Mouse (Mus musculus) limb, embryonic 11.5 days (tissue): ENCODE results near the gene Mepce. TPM values are rescaled to one million over a fixed set of nuclear protein-coding genes. Genes with fewer than 3 reads are reported as not detected.

Experiments
- ATAC-seq: fragments of 200-750 bp; cut with Nextera tagmentation; 2 replicates; pipeline ENCODE4 v1.8.0; 2017; ENCODE audit warnings: low read depth; ENCODE audit not compliant: insufficient number of reproducible peaks, low FRiP score, low TSS enrichment
- DNase-seq: peaks from one replicate; pipeline ENCODE4 v3.0.0-alpha.2; 2015; ENCODE audit warnings: low spot score
- H3K27ac ChIP-seq: fragments of 300-500 bp; sonication (generic); replicated peaks from 2 replicates; pipeline ENCODE4 v1.5.1; 2014; ENCODE audit warnings: low read depth, mild to moderate bottlenecking, low read length
- H3K27me3 ChIP-seq: fragments of 300-500 bp; sonication (generic); 2 replicates; pipeline ENCODE4 v1.6.1; 2014; ENCODE audit warnings: mild to moderate bottlenecking, low read length, mixed read lengths; ENCODE audit not compliant: control insufficient read depth, insufficient read depth
- H3K36me3 ChIP-seq: fragments of 300-500 bp; sonication (generic); 2 replicates; pipeline ENCODE4 v1.6.1; 2014; ENCODE audit warnings: mild to moderate bottlenecking, low read length, moderate library complexity, mixed read lengths; ENCODE audit not compliant: control insufficient read depth, insufficient read depth
- H3K4me1 ChIP-seq: fragments of 300-500 bp; sonication (generic); 2 replicates; pipeline ENCODE4 v1.6.1; 2014; ENCODE audit warnings: low read length, mixed read lengths; ENCODE audit not compliant: control insufficient read depth, insufficient read depth
- H3K4me2 ChIP-seq: fragments of 300-500 bp; sonication (generic); 2 replicates; pipeline ENCODE4 v1.6.1; 2014; ENCODE audit warnings: low read depth, mild to moderate bottlenecking, moderate library complexity; ENCODE audit not compliant: severe bottlenecking
- H3K4me3 ChIP-seq: fragments of 300-500 bp; sonication (generic); 2 replicates; pipeline ENCODE4 v1.5.1; 2014; ENCODE audit warnings: low read depth, low read length
- H3K9ac ChIP-seq: fragments of 300-500 bp; sonication (generic); 2 replicates; pipeline ENCODE4 v1.6.1; 2014; ENCODE audit warnings: mild to moderate bottlenecking, low read length
- H3K9me3 ChIP-seq: fragments of 300-500 bp; sonication (generic); 2 replicates; pipeline ENCODE4 v1.6.1; 2016; ENCODE audit warnings: low read length; ENCODE audit not compliant: control insufficient read depth
- WGBS: fragments of 180-500 bp; shearing (Covaris S2); extraction: QIAGEN DNeasy Blood & Tissue Kit; methylation state at CpG from one replicate; pipeline ENCODE4 v1.1.7; 2014; 5-methylcytosine and 5-hydroxymethylcytosine counted together
- polyA plus RNA-seq: library from polyadenylated mRNA; unstranded; fragments of >200 nt; fragmentation: Nextera tagmentation; extraction: Ambion mirVana; gene quantifications from 2 replicates; pipeline ENCODE4 v1.2.1, GENCODE M21; 2014

Gene Mepce
- polyA plus RNA-seq, 1 experiment from 2014 or later: 12.0 TPM

DNA sequence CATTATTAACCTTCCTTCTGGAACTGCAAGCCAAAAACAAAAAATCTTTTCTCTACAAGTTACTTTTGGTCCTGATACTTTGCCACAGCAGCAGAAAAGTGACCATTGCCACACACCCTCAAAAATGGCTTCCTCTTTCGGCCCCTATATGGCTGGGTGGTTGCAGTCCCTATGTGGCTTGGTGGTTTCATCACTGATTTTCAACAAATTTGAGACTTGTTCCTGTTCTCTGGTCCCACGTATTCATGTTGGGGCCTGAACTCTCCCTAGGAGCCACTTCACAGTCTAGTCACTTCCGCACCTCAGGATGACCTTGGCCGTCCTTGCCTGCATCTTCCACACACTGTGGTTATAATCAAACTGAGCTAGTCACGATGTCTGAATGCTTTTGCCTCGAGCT lies 41.2 kb upstream of the Mepce start:
- no peak overlapping the region for H3K9ac ChIP-seq
- H3K36me3 ChIP-seq: no peaks in the 10 kb centered on the region
- H3K4me1 ChIP-seq: no peaks in the 10 kb centered on the region
- H3K4me2 ChIP-seq: no peak overlapping the region
- H3K27ac ChIP-seq: no peak overlapping the region
- H3K4me3 ChIP-seq: no peak overlapping the region
- no peaks in the 10 kb centered on the region for H3K27me3 ChIP-seq
- DNase-seq (no peak), ATAC-seq (no peak)
- WGBS: 87% methylated on average over 6 of the region's 6 CpGs
- H3K9me3 ChIP-seq: no peaks in the 10 kb centered on the region

GRCm38 (mm10) chr5:137826421-137826820 lies 39.0 kb upstream of the Mepce start:
- no peaks in the 10 kb centered on the region for H3K4me1 ChIP-seq
- DNase-seq: no peak
- no peak overlapping the region for H3K4me3 ChIP-seq
- H3K27ac ChIP-seq: no peak overlapping the region
- H3K9ac ChIP-seq: no peak overlapping the region
- no peaks in the 10 kb centered on the region for H3K27me3 ChIP-seq
- no peaks in the 10 kb centered on the region for H3K36me3 ChIP-seq
- no peak for ATAC-seq
- 43% methylated on average over 6 of the region's 7 CpGs for WGBS
- H3K9me3 ChIP-seq: no peaks in the 10 kb centered on the region
- H3K4me2 ChIP-seq: no peak overlapping the region

- Histone ChIP-seq H3K27me3 (no peaks in the 10 kb centered on the region), H3K9me3 (no peaks in the 10 kb centered on the region)
These were observed 38.5 kb upstream of the Mepce start for GRCm38 (mm10) chr5:137825971-137826370.

DNA sequence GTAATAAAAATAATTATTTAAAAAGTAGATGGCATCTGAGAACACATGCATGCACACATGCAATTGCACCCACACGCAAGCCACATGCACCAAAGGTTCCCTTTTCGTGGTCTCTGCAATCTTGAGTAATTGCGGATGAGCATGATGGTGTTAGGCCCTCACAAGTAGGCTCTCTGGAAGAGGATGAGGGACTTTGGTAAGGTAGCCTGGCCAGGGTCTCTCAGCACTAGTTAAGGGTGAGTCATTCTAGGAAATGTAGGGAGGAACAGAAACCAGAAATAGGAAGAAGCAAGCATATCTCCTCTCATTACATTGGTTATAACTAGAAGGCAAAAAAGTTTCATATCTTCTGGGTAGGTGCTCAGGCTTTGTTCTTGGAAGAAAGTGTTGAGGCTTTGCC lies 37.6 kb upstream of the Mepce start:
- Histone ChIP-seq H3K9me3 (no peaks in the 10 kb centered on the region), H3K4me3 (no peak overlapping the region), H3K36me3 (no peaks in the 10 kb centered on the region), H3K4me1 (no peaks in the 10 kb centered on the region), H3K27me3 (no peaks in the 10 kb centered on the region), H3K27ac (no peak overlapping the region), H3K9ac (no peak overlapping the region), H3K4me2 (no peak overlapping the region)
- DNase-seq (no peak), ATAC-seq (no peak)
- WGBS: 89% methylated on average over 3 of the region's 3 CpGs

More at GRCm38 (mm10) chr5:137825971-137826370, 38.5 kb upstream of the Mepce start:
- DNase-seq (no peak), ATAC-seq (no peak)
- no peaks in the 10 kb centered on the region for H3K4me1 ChIP-seq
- no peak overlapping the region for H3K4me3 ChIP-seq
- H3K9ac ChIP-seq: no peak overlapping the region
- no peaks in the 10 kb centered on the region for H3K36me3 ChIP-seq
- WGBS: 82% methylated on average over 2 of the region's 2 CpGs
- H3K4me2 ChIP-seq: no peak overlapping the region
- H3K27ac ChIP-seq: no peak overlapping the region

GRCm38 (mm10) chr5:137823455-137824045 lies 36.1 kb upstream of the Mepce start:
- H3K9ac ChIP-seq: no peak overlapping the region
- WGBS: 87% methylated on average over 6 of the region's 6 CpGs
- DNase-seq (no peak), ATAC-seq (no peak)
- H3K36me3 ChIP-seq: no peaks in the 10 kb centered on the region
- H3K4me2 ChIP-seq: no peak overlapping the region
- no peaks in the 10 kb centered on the region for H3K4me1 ChIP-seq
- H3K4me3 ChIP-seq: no peak overlapping the region
- no peak overlapping the region for H3K27ac ChIP-seq
- H3K9me3 ChIP-seq: no peaks in the 10 kb centered on the region
- no peaks in the 10 kb centered on the region for H3K27me3 ChIP-seq

GRCm38 (mm10) chr5:137822602-137823001 lies 35.1 kb upstream of the Mepce start:
- Histone ChIP-seq H3K9me3 (no peaks in the 10 kb centered on the region), H3K4me3 (no peak overlapping the region), H3K4me2 (no peak overlapping the region), H3K27me3 (no peaks in the 10 kb centered on the region), H3K9ac (no peak overlapping the region), H3K4me1 (no peaks in the 10 kb centered on the region), H3K27ac (no peak overlapping the region), H3K36me3 (no peaks in the 10 kb centered on the region)
- ATAC-seq (no peak), DNase-seq (no peak)
- 86% methylated on average over 1 of the region's 1 CpGs for WGBS

- DNase-seq (no peak), ATAC-seq (no peak)
- Histone ChIP-seq H3K4me2 (no peak overlapping the region), H3K4me3 (no peak overlapping the region), H3K9ac (no peak overlapping the region), H3K9me3 (no peaks in the 10 kb centered on the region), H3K4me1 (no peaks in the 10 kb centered on the region), H3K27me3 (no peaks in the 10 kb centered on the region), H3K27ac (no peak overlapping the region), H3K36me3 (no peaks in the 10 kb centered on the region)
- WGBS: 71% methylated on average over 4 of the region's 4 CpGs
These were observed 34.7 kb upstream of the Mepce start for GRCm38 (mm10) chr5:137822126-137822525.

GRCm38 (mm10) chr5:137817466-137818222 lies 30.2 kb upstream of the Mepce start:
- ATAC-seq: no peak
- no peak for DNase-seq
- Histone ChIP-seq H3K4me3 (no peak overlapping the region), H3K27me3 (no peaks in the 10 kb centered on the region), H3K9ac (no peak overlapping the region), H3K4me1 (no peaks in the 10 kb centered on the region), H3K9me3 (no peaks in the 10 kb centered on the region), H3K27ac (no peak overlapping the region), H3K36me3 (no peaks in the 10 kb centered on the region), H3K4me2 (no peak overlapping the region)
- WGBS: 79% methylated on average over 4 of the region's 4 CpGs
